Comparison of ENCODE assay signal across 19 mouse cellular contexts in the genomic region with DNA sequence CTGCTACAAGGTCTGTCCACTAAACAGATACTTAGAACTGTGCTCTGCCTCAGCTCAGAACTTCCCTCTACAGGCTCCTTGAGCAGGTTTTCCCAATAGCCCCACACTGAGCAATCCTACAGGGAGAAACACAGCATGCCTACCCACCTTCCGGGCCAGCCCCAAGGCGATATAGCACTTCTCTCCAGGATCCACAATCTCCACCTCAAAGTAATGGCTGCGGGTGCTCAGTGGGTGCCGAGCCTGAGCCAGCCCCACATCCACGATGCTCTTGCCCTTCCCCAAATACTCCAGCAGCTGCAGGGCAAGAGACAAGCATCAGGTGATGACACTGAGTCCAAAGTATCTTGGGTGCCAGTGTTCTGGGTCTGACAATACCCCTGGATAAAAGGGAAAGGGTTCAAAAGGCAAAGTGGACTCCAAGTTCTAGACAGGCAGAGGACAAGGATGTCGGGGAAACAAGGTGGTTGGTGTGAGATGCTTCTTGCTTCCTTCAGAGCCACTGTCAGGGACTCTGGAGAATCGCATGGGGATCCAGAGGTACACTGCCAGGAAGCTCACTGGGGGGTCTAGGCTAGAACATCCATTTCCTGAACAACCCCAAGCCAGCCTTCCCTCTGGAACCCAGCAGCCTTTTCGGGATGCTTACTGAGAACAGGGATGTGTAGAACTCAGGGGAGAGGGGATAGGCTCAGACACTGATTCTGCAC. TPM values are rescaled to one million over a fixed set of nuclear protein-coding genes. Genes with fewer than 3 reads are reported as not detected.
DNase-seq lines count a peak whose midpoint lies in the region; ATAC-seq and TF ChIP-seq lines count a peak whose summit lies in the region.
"Had no signal": no experiment of that assay in that cellular context is flagged by ENCODE, and none has a peak within 500 bp of the region (broad histone marks: within the 10 kb centered on the region; RNA-seq: fewer than 3 reads in every experiment).

No protein-coding gene starts in this region.

- H3K36me3 ChIP-seq in forebrain, postnatal 0 days (ENCODE audit: insufficient read depth): peaks cover 74% of the 10 kb centered on the region
- peaks cover 90% of the 10 kb centered on the region for H3K36me3 ChIP-seq in forebrain, embryonic 10.5 days (replicated peaks)
- peaks cover 28% of the 10 kb centered on the region; the same call in 1 of the 2 replicates for H3K36me3 ChIP-seq in hindbrain, postnatal 0 days (ENCODE audit: insufficient read depth, low read length)
- peaks cover 82% of the 10 kb centered on the region for H3K36me3 ChIP-seq in hindbrain, embryonic 12.5 days
- H3K36me3 ChIP-seq in testis, adult 2 months (ENCODE audit: control insufficient read depth, insufficient read depth, low read length): no peaks in the 10 kb centered on the region

- peak; percentile 44; the same call in 1 of the 2 replicates for ATAC-seq in forebrain, postnatal 0 days
- ATAC-seq in hindbrain, postnatal 0 days: no peak
- ATAC-seq in hindbrain, embryonic 12.5 days (ENCODE audit: low FRiP score): no peak
- ATAC-seq: midbrain, embryonic 13.5 days had no signal

- no peak overlapping the region for H3K27ac ChIP-seq in forebrain, postnatal 0 days (ENCODE audit: low read depth, low read length)
- no peak overlapping the region for H3K27ac ChIP-seq in forebrain, embryonic 10.5 days
- H3K27ac ChIP-seq in hindbrain, postnatal 0 days: peak overlapping the region; percentile 41; the same call in 1 of the 2 replicates
- no peak overlapping the region for H3K27ac ChIP-seq in hindbrain, embryonic 12.5 days
- peak overlapping the region; percentile 35; the same call in 1 of the 2 replicates for H3K27ac ChIP-seq in testis, adult 2 months (ENCODE audit: control insufficient read depth, insufficient read depth, low read depth, low read length)
- H3K27ac ChIP-seq: liver, embryonic 15.5 days; lung, embryonic 15.5 days; midbrain, embryonic 13.5 days; stomach, postnatal 0 days had no signal

- no peak overlapping the region for H3K9ac ChIP-seq in forebrain, postnatal 0 days
- H3K9ac ChIP-seq in hindbrain, postnatal 0 days (replicated peaks; ENCODE audit: low read length): no peak overlapping the region
- H3K9ac ChIP-seq in hindbrain, embryonic 12.5 days: no peak overlapping the region
- H3K9ac ChIP-seq: liver, embryonic 15.5 days; lung, embryonic 15.5 days; midbrain, embryonic 13.5 days had no signal

- TF ChIP-seq POLR2A in testis, adult 2 months (IDR thresholded peaks at IDR 0.05; ENCODE audit: control insufficient read depth, low read depth, low read length): no peak

- WGBS in forebrain, postnatal 0 days: 76% methylated on average over 8 of the region's 8 CpGs
- WGBS in forebrain, embryonic 10.5 days: 79% methylated on average over 8 of the region's 8 CpGs
- 72% methylated on average over 8 of the region's 8 CpGs for whole genome bisulfite sequencing in hindbrain, postnatal 0 days
- WGBS in hindbrain, embryonic 12.5 days: 76% methylated on average over 8 of the region's 8 CpGs

- no peaks in the 10 kb centered on the region for H3K4me1 ChIP-seq in forebrain, postnatal 0 days (ENCODE audit: insufficient read depth)
- H3K4me1 ChIP-seq in forebrain, embryonic 10.5 days: peaks cover 17% of the 10 kb centered on the region; the same call in 1 of the 2 replicates
- H3K4me1 ChIP-seq in hindbrain, postnatal 0 days (ENCODE audit: insufficient read depth, low read length): peaks cover 17% of the 10 kb centered on the region
- no peaks in the 10 kb centered on the region for H3K4me1 ChIP-seq in hindbrain, embryonic 12.5 days
- H3K4me1 ChIP-seq in testis, adult 2 months (ENCODE audit: control insufficient read depth, insufficient read depth, low read length): peaks cover 3% of the 10 kb centered on the region

- no peak overlapping the region for H3K4me3 ChIP-seq in forebrain, postnatal 0 days (ENCODE audit: low read depth, low read length)
- H3K4me3 ChIP-seq in forebrain, embryonic 10.5 days: no peak overlapping the region
- H3K4me3 ChIP-seq in hindbrain, postnatal 0 days (ENCODE audit: low read length): no peak overlapping the region
- no peak overlapping the region for H3K4me3 ChIP-seq in hindbrain, embryonic 12.5 days
- peak overlapping the region; percentile 68 for H3K4me3 ChIP-seq in testis, adult 2 months (ENCODE audit: control insufficient read depth, low read depth, low read length)
- H3K4me3 ChIP-seq: liver, embryonic 15.5 days; lung, embryonic 15.5 days; megakaryocyte, embryonic 14.5 days; midbrain, embryonic 13.5 days had no signal

- TF ChIP-seq CTCF in forebrain, postnatal 0 days (IDR thresholded peaks at IDR 0.05; ENCODE audit: low read depth): no peak
- TF ChIP-seq CTCF in hindbrain, postnatal 0 days (IDR thresholded peaks at IDR 0.05; ENCODE audit: low read depth): no peak
- no peak for TF ChIP-seq CTCF in testis, adult 2 months (IDR thresholded peaks at IDR 0.05; ENCODE audit: control insufficient read depth, insufficient read depth, insufficient replicate concordance, low read depth, low read length)

- no peaks in the 10 kb centered on the region for H3K9me3 ChIP-seq in forebrain, postnatal 0 days (ENCODE audit: low read length)
- no peaks in the 10 kb centered on the region for H3K9me3 ChIP-seq in forebrain, embryonic 10.5 days
- H3K9me3 ChIP-seq in hindbrain, postnatal 0 days (ENCODE audit: low read length): no peaks in the 10 kb centered on the region
- H3K9me3 ChIP-seq in hindbrain, embryonic 12.5 days (replicated peaks): no peaks in the 10 kb centered on the region
- H3K9me3 ChIP-seq: liver, embryonic 15.5 days; lung, embryonic 15.5 days; megakaryocyte, embryonic 14.5 days; midbrain, embryonic 13.5 days had no signal

- H3K4me2 ChIP-seq in forebrain, postnatal 0 days (ENCODE audit: low read depth): no peak overlapping the region
- H3K4me2 ChIP-seq in hindbrain, postnatal 0 days (ENCODE audit: low read depth, low read length): no peak overlapping the region
- H3K4me2 ChIP-seq in hindbrain, embryonic 12.5 days (replicated peaks): no peak overlapping the region
- H3K4me2 ChIP-seq: liver, embryonic 15.5 days; lung, embryonic 15.5 days; midbrain, embryonic 13.5 days had no signal

- peak; percentile 75 to 81 for DNase-seq in cerebellum, postnatal 10 days
- no peak for DNase-seq in cerebellum, adult 11 months
- DNase-seq in forebrain, postnatal 0 days: no peak
- no peak for DNase-seq in forebrain, embryonic 10.5 days (ENCODE audit: extremely low spot score, low spot score)
- DNase-seq in hindbrain, postnatal 0 days (ENCODE audit: low spot score): no peak
- no peak for DNase-seq in testis, postnatal 14 days (ENCODE audit: low spot score)
- DNase-seq: adrenal gland, postnatal 36 days; embryo, embryonic 11 days; gastrocnemius, postnatal 36 days; lung, postnatal 36 days; right cerebral cortex, postnatal 14 days had no signal

- no peaks in the 10 kb centered on the region for H3K27me3 ChIP-seq in forebrain, postnatal 0 days (ENCODE audit: insufficient read depth, low read length)
- H3K27me3 ChIP-seq in forebrain, embryonic 10.5 days (ENCODE audit: poor library complexity, severe bottlenecking): no peaks in the 10 kb centered on the region
- no peaks in the 10 kb centered on the region for H3K27me3 ChIP-seq in hindbrain, postnatal 0 days (ENCODE audit: insufficient read depth, low read length)
- no peaks in the 10 kb centered on the region for H3K27me3 ChIP-seq in hindbrain, embryonic 12.5 days
- no peaks in the 10 kb centered on the region for H3K27me3 ChIP-seq in testis, adult 2 months (ENCODE audit: control insufficient read depth, insufficient read depth, low read length)
- H3K27me3 ChIP-seq: liver, embryonic 15.5 days; lung, embryonic 15.5 days; megakaryocyte, embryonic 14.5 days; midbrain, embryonic 13.5 days had no signal

RNA-seq across cellular contexts. Expression of a gene that starts 16.8 kb away (rescaled TPM):
- total RNA-seq in forebrain, postnatal 0 days (2014; rRNA removed): 90.6 and 110 TPM in 2 replicates
- 76.5 and 95.6 TPM in 2 replicates for polyA plus RNA-seq in forebrain, postnatal 0 days (2015; fragmentation: Nextera tagmentation; extraction: Ambion mirVana)
- 10.8 and 12.7 TPM in 2 replicates for polyA plus RNA-seq in forebrain, embryonic 10.5 days (2016; fragmentation: Nextera tagmentation; extraction: Ambion mirVana)
- 113 and 118 TPM in 2 replicates for total RNA-seq in hindbrain, postnatal 0 days (2014; rRNA removed)
- 98.6 and 110 TPM in 2 replicates for polyA plus RNA-seq in hindbrain, postnatal 0 days (2015; fragmentation: Nextera tagmentation; extraction: Ambion mirVana)
- polyA plus RNA-seq in hindbrain, embryonic 12.5 days (2016; fragmentation: Nextera tagmentation; extraction: Ambion mirVana): 28.1 and 29.2 TPM in 2 replicates
- polyA plus RNA-seq in testis, adult 2 months (2012; rRNA removed): 42.1 and 46.6 TPM in 2 replicates

RNA-seq across cellular contexts. Expression of a gene that starts 19.1 kb away (rescaled TPM):
- total RNA-seq in forebrain, postnatal 0 days (2014; rRNA removed): 7.0 and 8.4 TPM in 2 replicates
- polyA plus RNA-seq in forebrain, postnatal 0 days (2015; fragmentation: Nextera tagmentation; extraction: Ambion mirVana): 2.8 and 5.0 TPM in 2 replicates
- 11.1 and 13.1 TPM in 2 replicates for polyA plus RNA-seq in forebrain, embryonic 10.5 days (2016; fragmentation: Nextera tagmentation; extraction: Ambion mirVana)
- 9.2 TPM in 2 replicates for total RNA-seq in hindbrain, postnatal 0 days (2014; rRNA removed)
- 5.5 and 6.2 TPM in 2 replicates for polyA plus RNA-seq in hindbrain, postnatal 0 days (2015; fragmentation: Nextera tagmentation; extraction: Ambion mirVana)
- 21.8 and 22.7 TPM in 2 replicates for polyA plus RNA-seq in hindbrain, embryonic 12.5 days (2016; fragmentation: Nextera tagmentation; extraction: Ambion mirVana)
- polyA plus RNA-seq in testis, adult 2 months (2012; rRNA removed): 6.5 and 6.9 TPM in 2 replicates
- total RNA-seq: monocyte, adult 5-6 weeks had no signal

RNA-seq across cellular contexts. Expression of a gene that starts 24.9 kb away (rescaled TPM):
- 11.4 and 12.2 TPM in 2 replicates for total RNA-seq in forebrain, postnatal 0 days (2014; rRNA removed)
- 8.1 and 10.3 TPM in 2 replicates for polyA plus RNA-seq in forebrain, postnatal 0 days (2015; fragmentation: Nextera tagmentation; extraction: Ambion mirVana)
- 0.14 and 0.17 TPM in 2 replicates for polyA plus RNA-seq in forebrain, embryonic 10.5 days (2016; fragmentation: Nextera tagmentation; extraction: Ambion mirVana)
- 5.6 and 12.8 TPM in 2 replicates for total RNA-seq in hindbrain, postnatal 0 days (2014; rRNA removed)
- polyA plus RNA-seq in hindbrain, postnatal 0 days (2015; fragmentation: Nextera tagmentation; extraction: Ambion mirVana): 9.7 and 11.5 TPM in 2 replicates
- 0.42 TPM in 1 of 2 replicates, not detected in the other for polyA plus RNA-seq in hindbrain, embryonic 12.5 days (2016; fragmentation: Nextera tagmentation; extraction: Ambion mirVana)
- 25.5 and 27.3 TPM in 2 replicates for polyA plus RNA-seq in testis, adult 2 months (2012; rRNA removed)

RNA-seq across cellular contexts. Expression of a gene that starts 31.1 kb away (rescaled TPM):
- 0.10 TPM in 1 of 2 replicates, not detected in the other for total RNA-seq in forebrain, postnatal 0 days (2014; rRNA removed)
- 0.12 TPM in 1 of 2 replicates, not detected in the other for polyA plus RNA-seq in forebrain, postnatal 0 days (2015; fragmentation: Nextera tagmentation; extraction: Ambion mirVana)
- 0.09 TPM in 1 of 2 replicates, not detected in the other for polyA plus RNA-seq in forebrain, embryonic 10.5 days (2016; fragmentation: Nextera tagmentation; extraction: Ambion mirVana)
- 0.16 TPM in 1 of 2 replicates, not detected in the other for total RNA-seq in hindbrain, postnatal 0 days (2014; rRNA removed)
- 0.09 TPM in 1 of 2 replicates, not detected in the other for polyA plus RNA-seq in hindbrain, postnatal 0 days (2015; fragmentation: Nextera tagmentation; extraction: Ambion mirVana)
- polyA plus RNA-seq in hindbrain, embryonic 12.5 days (2016; fragmentation: Nextera tagmentation; extraction: Ambion mirVana): 0.09 TPM in 1 of 2 replicates, not detected in the other
- 0.12 and 0.14 TPM in 2 replicates for polyA plus RNA-seq in testis, adult 2 months (2012; rRNA removed)
- polyA plus RNA-seq: midbrain, embryonic 13.5 days had no signal

RNA-seq across cellular contexts. Expression of a gene that starts 45.7 kb away (rescaled TPM):
- total RNA-seq in forebrain, postnatal 0 days (2014; rRNA removed): 187 and 194 TPM in 2 replicates
- polyA plus RNA-seq in forebrain, postnatal 0 days (2015; fragmentation: Nextera tagmentation; extraction: Ambion mirVana): 69.7 and 72.8 TPM in 2 replicates
- 140 and 143 TPM in 2 replicates for polyA plus RNA-seq in forebrain, embryonic 10.5 days (2016; fragmentation: Nextera tagmentation; extraction: Ambion mirVana)
- total RNA-seq in hindbrain, postnatal 0 days (2014; rRNA removed): 114 and 121 TPM in 2 replicates
- polyA plus RNA-seq in hindbrain, postnatal 0 days (2015; fragmentation: Nextera tagmentation; extraction: Ambion mirVana): 63.4 and 65.1 TPM in 2 replicates
- 94.0 and 97.1 TPM in 2 replicates for polyA plus RNA-seq in hindbrain, embryonic 12.5 days (2016; fragmentation: Nextera tagmentation; extraction: Ambion mirVana)
- 75.6 and 75.9 TPM in 2 replicates for polyA plus RNA-seq in testis, adult 2 months (2012; rRNA removed)

Comparison
In these comparisons a context has a peak if more than half of its experiments do, and no peak if none do; other contexts are left out.
1. DNase-seq: peak in cerebellum, postnatal 10 days (2 of 2); none in cerebellum, adult 11 months (single experiment), forebrain, postnatal 0 days (single experiment), forebrain, embryonic 10.5 days (single experiment), hindbrain, postnatal 0 days (single experiment) and testis, postnatal 14 days (single experiment).
2. H3K27ac ChIP-seq: peak in hindbrain, postnatal 0 days (single experiment) and testis, adult 2 months (single experiment); none in forebrain, postnatal 0 days (single experiment), forebrain, embryonic 10.5 days (single experiment) and hindbrain, embryonic 12.5 days (single experiment).